Mouse (Mus musculus) myocyte (in vitro differentiated cells): ENCODE measurements around the gene Defb45.

Experiments used
- MYOD1 ChIP-seq, 3 experiments: IDR thresholded peaks; one replicate each; pipeline ENCODE4 v1.6.1; 2011; ENCODE audit warnings: control low read depth in 2 of 3, low read depth in 2 of 3, mild to moderate bottlenecking in 2 of 3, moderate library complexity in 1 of 3; ENCODE audit not compliant: insufficient read length in 2 of 3, control insufficient read depth in 1 of 3
- POLR2A ChIP-seq: IDR thresholded peaks from one replicate; pipeline ENCODE4 v1.6.1; 2011; ENCODE audit warnings: low read depth, mild to moderate bottlenecking, control low read depth, moderate library complexity; ENCODE audit not compliant: insufficient read length
- SRF ChIP-seq: IDR thresholded peaks from one replicate; pipeline ENCODE4 v1.6.1; 2011; ENCODE audit warnings: low read depth; ENCODE audit not compliant: control insufficient read depth, insufficient read length
- TCF12 ChIP-seq: IDR thresholded peaks from one replicate; pipeline ENCODE4 v1.6.1; 2011; ENCODE audit warnings: mild to moderate bottlenecking, control low read depth; ENCODE audit not compliant: poor library complexity, insufficient read depth, severe bottlenecking

DNA sequence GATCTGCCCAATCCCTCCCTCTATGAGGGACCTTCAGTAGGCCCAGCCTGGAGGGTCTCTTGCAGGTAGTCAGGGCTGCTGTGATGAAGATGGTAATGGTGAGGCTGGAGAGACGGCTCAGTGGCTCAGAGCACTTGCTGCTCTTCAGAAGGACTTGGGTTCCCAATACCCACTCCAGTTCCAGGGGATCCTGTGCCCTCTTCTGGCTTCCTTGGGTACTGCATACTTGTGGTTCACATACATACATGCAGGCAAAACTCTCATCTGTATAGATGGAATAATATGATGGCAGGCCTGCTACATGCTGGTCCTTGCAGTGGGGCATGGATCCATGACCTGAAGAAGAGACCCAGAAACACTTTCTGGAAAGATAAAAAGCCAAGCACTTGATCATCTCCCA is 9.5 kb upstream of the Defb45 start:
- TF ChIP-seq MYOD1 (IDR thresholded peaks at IDR 0.05; ENCODE audit: control insufficient read depth in 1 of 3, insufficient read length in 2 of 3, low read depth in 2 of 3) (no peak), TCF12 (no peak), POLR2A (no peak), SRF (no peak)
